Mouse (Mus musculus) brain, embryonic 14.5 days (tissue): ENCODE data around the gene Lpp.

Source experiments
- CTCF ChIP-seq: fragments of 200-500 bp; IDR thresholded peaks from 2 replicates; pipeline ENCODE4 v1.5.1; 2012; ENCODE audit warnings: inconsistent platforms, mild to moderate bottlenecking, moderate library complexity, borderline replicate concordance; ENCODE audit not compliant: insufficient read depth, insufficient read length; ENCODE audit errors: extremely low read depth
- POLR2A ChIP-seq: fragments of 200-500 bp; IDR thresholded peaks from 2 replicates; pipeline ENCODE4 v1.6.1; 2012; ENCODE audit warnings: mild to moderate bottlenecking, inconsistent platforms, borderline replicate concordance; ENCODE audit not compliant: poor library complexity, insufficient read depth, insufficient read length, severe bottlenecking; ENCODE audit errors: extremely low read depth

DNA sequence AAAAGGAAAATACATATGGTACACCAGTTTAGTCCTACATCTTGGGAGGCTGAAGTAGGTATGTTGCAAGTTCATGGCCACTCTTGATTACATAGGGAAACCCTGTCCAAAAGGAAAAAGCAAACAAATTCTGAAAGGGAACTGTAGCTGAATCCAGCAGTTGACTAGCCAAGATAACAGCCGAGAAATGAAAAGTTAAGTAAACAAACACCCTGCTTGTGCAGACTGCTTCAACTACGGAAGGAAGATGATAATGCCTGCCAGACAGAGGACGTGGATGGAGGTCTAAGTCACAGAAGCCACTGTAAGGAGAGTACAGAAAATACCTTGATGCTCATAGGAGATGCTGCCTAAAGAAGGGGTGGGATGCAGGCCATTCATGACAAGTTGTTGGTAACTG, 504.3 kb downstream of the Lpp start:
- TF ChIP-seq CTCF (no peak), POLR2A (no peak)
